Mouse (Mus musculus) megakaryocyte, embryonic 14.5 days (primary cell): ENCODE measurements at regions not wholly inside any gene's neighbourhood (a gene's known extent, or its start where the extent isn't known, plus 50 kb on each side); places are given as distances from the start of the nearest gene placed in this dataset.

Experiments used
- FLI1 ChIP-seq: IDR thresholded peaks from 2 replicates; pipeline ENCODE4 v1.6.1; 2012; ENCODE audit warnings: low read length, inconsistent platforms, mixed read lengths
- GATA1 ChIP-seq: IDR thresholded peaks from 3 replicates; pipeline ENCODE4 v1.6.1; 2012; ENCODE audit warnings: mixed read lengths, low read length, inconsistent platforms, borderline replicate concordance

GRCm38 (mm10) chr9:50150091-50150490, 194.7 kb downstream of the Rpl10-ps3 start:
- no peak for TF ChIP-seq GATA1
- TF ChIP-seq FLI1 = no peak
